Mouse (Mus musculus) kidney, adult 8-10 months (tissue): ENCODE results near the gene Hist1h2bg.
"Not testable (repeated sequence)": the region's sequence is repeated elsewhere in the genome, so short reads cannot be mapped to it uniquely, and the experiment has no call there.

Experiments used
- DNase-seq, 2 experiments: peaks; one replicate each; pipeline ENCODE4 v3.0.0; 2022

The Hist1h2bg gene

DNA sequence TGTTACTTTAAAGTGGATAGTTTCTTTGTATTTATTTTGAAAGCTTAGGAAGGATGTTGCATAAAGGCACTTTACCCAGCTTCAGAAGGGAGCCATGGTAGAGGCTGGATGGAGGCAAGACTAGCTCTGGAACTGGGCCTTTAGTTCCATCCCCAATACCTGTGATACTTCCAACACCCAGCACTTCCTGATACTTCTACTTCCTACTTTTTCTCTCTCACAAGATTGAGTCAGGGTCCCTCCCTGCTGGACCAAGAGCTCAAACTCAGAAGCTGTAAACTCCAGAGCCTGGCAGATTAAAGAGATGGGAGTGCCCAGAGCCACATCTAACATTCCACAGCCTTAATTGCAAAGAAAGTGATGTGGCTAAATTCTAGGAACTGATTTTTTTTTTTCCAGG is 13.1 kb downstream of the Hist1h2bg start:
- no peak for DNase-seq

DNA sequence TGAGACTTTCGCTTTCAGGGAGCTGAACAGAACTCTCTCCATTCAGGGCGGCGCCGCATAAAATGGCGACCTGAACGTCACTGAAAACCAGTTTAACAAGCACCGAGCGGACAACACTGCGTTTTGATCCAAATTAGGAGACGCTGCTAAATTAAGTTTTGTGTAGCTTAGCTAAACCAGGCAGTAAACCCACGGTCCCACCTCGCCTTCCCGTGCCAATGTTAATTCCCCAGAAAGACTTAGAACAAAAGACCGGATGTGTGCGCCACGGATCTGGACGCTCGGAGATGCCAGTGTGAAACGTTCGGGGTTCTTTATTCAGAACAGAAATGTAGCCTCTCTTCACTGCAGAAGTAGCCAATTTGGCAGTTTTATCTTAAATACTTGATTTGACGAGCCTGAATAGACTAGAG is 13.8 kb downstream of the Hist1h2bg start:
- peak; percentile 54 to 60 for DNase-seq

DNA sequence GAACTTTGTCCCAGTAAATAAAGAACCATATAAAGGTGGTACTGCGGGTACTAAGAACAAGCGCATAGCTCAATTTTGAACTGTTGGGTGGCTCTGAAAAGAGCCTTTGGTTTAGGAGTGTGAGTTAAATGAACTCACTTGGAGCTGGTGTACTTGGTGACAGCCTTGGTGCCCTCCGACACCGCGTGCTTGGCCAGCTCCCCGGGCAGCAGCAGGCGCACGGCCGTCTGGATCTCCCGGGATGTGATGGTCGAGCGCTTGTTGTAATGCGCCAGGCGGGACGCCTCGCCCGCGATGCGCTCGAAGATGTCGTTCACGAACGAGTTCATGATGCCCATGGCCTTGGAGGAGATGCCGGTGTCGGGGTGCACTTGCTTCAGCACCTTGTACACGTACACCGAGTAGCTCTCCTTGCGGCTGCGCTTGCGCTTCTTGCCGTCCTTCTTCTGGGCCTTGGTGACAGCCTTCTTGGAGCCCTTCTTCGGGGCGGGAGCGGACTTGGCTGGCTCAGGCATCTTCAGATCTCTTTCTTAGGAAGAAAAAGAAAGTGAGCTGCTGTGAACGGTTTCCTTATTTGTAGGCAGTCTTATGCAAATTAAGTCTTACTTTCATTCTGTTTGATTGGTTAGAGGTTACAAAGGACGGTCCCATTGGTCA is 14.4 kb downstream of the Hist1h2bg start:
- DNase-seq: peak; percentile 46 to 79

DNA sequence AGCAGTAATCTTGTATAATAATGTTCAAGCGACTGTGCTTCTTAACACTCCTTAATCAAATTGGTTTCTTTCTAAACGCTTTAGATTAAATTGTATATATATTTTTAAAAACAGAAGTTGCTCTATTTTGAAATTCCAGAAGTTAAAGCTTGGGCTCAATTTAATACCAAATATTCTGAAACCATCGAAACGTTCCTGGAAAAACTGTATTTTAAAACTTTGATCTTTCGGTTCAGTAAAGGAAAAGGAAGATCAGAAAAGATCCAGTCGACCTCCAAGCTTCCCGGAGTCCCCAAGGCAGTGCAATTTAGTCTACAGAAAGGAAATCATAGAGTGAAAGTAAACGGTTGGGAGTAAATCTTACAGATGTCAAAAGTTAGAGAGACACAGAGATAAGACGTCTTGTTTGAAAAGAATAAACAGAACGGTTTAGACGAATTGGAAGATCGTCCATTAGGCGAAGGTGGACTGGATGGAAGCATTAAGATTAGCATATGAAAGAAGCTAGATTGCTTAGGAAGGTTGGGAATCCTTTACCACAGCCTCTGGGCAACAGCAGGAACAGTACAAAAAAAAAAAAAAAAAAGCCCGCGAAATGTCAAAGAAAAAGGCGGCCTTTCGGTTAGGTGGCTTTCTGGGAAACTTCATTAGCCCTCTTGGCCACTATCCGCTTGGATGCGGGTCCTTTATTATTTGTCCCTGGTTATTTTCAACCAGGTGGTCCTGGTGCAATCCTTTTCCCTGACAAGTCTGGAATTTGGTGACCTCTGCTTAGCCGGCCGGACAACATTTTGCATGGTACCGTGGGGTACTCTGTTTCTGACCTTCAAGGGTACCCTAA is 15.1 kb downstream of the Hist1h2bg start:
- no peak for DNase-seq

DNA sequence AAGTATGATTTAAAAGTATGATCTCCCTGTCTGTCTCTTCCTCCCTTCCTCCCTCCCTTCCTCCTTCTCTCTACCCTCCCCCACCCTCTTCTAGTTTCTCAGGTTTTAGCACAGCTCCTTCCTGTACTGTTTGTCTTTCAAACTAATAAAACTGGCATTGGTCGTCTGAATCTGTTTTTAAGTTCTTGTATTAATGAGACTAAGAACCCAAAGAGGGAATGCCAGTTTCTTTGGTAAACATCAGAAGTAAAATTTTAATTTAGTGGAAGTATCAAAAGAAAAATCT is 15.7 kb downstream of the Hist1h2bg start:
- DNase-seq: no peak

DNA sequence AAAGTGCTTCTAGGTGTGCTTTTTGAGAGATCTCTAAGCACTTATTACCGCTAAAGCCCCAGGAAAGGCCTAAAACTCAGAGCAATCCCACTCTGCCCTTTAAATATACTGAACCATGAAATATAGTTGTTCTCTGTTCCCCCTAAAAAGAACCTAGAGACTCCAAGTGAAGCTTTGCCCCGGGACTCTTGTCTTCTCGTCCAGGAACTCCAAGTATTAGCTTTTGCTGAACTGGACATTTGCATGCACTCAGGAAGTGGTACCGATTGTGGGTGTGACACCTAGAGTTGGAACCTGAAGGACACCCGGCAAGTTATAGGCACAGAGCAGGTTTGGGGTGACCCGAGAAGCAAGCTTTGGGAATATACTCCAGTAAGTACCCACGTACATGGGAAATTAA is 20.0 kb downstream of the Hist1h2bg start:
- DNase-seq: no peak

DNA sequence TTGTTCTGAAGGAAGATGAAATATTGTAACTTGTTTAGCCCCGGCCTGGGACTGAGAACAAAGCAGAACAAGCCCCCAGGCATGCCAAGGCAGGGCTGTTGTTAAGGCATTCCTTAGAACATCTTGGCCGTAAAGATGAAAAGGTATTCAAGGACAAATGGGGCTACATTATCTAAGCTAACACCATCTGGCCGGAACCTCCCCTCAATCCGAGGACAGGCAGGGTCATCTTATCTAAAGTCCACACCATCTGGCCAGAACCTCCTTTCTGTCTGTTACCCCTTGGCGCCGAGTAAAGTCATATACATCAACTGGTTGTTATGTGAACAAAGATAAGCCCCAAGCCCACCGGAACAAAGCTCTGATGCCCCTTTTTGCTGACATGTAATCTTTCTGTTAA is 20.7 kb downstream of the Hist1h2bg start:
- DNase-seq: not testable (repeated sequence)

DNA sequence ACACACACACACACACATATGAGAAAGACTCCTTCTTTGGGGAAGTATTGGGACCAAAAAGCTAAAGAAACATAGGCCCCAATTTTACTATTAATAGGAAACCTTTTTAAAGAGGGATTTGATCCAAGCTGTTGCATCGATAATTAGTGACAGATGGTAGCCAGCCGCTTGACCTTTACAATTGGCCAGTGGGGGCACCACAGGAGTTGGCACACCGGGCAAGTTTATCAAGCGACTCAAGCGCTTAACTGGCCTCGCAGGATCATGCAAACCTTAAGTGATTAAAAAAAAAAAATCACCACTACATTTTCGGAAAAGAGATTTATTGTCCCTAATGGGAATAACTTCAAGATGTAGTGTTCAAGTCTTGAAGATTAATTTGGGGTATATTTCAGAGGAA is 21.4 kb downstream of the Hist1h2bg start:
- no peak for DNase-seq

DNA sequence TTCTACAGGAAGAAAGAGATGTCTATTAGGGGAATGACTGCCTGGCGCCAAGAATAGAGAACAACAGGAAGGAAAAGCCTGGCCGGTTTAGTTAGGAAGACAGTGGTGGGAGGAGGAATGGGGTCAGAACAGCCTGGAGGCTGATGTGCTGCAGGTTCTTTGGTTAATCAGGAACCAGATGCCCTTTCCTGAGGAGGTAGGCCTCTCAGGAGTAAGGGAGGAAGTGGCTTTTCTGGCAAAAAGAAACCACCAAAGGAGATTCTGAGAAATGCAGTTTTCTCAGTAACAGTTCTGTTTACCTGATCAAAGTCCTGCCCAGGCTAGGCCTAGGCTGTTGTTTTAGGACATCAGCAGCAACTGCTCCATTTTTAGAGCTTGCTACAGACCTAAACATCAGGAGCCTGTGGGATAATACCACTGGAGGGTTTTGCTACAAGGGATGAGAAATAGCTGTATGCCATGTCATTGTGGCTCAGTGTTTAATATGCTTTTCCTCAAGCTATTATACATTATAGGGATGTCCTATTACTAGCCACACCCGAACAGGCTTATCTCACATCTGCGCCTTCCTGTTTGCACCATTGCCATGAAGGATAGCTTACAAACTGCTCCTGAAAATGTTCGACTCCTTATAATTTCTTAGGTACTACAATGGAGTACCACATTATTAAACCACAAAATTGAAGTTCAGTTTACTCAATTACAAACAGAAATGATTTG is 22.0 kb downstream of the Hist1h2bg start:
- DNase-seq: peak in 1 of 2 experiments; percentile 29

DNA sequence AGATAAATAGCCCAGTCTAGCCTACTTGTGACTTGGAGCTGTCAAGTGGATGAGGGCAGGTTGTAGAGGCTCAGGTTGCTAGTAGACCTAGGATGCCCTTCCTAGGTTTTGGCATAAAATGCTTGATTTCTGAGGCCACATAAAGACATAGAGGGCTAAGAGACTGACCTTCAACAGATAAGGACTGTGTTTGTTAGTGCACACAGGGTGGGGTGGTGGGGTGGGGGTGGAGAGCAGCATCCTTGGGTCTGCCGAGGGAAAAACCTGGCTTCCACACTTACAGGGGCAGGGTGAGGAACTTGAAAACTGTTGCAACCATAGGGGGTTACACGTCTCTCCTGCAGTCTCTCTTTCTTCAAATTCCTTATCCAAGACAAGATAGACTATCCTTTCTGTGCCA is 24.0 kb downstream of the Hist1h2bg start:
- DNase-seq: no peak

DNA sequence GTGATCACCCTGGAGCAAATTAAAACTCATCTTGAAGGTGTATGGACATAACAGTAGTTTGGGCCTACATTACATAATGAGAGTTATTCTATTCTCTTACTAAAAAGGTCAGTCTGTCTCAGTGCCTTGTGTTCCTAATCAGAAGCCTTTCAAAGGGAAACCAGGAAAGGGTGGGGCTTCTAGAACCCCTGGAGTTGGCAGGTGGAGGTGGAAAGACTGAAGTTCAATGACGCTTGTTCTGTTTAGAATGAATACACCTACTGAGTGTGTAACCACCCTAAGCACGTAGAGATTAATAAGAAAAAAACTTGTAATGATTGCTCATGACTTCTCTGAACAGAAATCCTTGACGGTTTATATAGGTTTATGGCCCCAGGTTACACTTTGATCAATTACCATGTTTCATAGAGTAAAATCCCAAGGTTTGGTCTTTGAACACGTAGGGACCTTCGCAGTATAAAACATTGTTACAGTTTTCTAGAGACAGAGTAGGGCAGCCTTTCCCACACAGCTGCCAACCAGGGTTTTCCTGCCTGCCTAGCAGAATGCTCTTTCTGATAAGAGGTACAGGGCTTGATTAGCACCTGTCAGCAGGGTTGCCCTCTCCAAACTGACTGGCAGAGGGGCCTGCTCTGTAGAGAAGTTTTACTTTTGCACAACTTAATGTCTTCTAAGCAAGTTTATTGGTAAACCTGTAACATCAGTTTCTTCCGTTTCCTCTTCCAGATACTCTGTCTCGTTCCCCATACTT is 24.6 kb downstream of the Hist1h2bg start:
- no peak for DNase-seq

DNA sequence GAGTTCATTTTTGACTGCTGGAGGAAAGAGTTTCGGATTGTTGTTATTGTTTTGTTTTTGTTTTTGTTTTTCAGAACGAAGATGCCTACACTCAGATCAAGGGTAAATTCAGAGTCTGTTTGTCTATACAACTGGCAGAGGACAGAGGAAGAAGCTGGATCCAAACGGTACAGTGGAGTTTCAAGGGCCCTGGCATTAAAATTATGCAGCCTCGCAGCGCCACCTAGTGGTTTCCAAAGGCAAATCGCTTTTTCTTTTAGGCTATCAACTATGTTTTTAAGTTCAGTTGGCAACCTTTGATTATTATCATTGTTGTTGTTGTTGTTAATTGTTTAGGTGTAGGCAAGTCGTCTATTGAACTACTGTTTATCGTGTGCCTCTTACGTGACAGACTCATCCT is 26.8 kb downstream of the Hist1h2bg start:
- DNase-seq: peak; percentile 47 to 76

DNA sequence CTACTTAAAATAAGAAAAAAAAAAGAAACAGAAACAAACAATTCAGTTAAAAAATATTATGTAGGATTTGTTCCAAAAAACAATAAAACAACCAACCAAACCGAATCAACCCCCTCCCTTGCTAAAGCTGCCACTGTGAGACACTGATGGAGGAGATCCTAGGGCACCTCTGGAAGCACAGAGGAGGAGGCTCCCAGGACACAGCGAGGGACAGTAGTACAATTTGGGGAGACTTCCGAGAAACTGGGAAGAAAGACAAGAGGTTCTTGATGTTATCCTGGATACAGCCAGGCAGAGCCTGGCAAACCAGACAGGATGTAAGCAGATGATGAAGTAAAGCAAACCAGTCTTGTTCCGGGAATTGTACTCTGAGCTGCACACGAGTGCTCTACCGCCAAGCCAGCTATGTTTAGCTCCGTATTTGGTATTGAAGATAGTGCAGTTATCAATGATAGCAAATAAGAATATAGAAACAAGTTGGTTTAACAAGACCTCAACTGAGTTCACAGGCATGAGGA is 32.0 kb downstream of the Hist1h2bg start:
- no peak for DNase-seq

DNA sequence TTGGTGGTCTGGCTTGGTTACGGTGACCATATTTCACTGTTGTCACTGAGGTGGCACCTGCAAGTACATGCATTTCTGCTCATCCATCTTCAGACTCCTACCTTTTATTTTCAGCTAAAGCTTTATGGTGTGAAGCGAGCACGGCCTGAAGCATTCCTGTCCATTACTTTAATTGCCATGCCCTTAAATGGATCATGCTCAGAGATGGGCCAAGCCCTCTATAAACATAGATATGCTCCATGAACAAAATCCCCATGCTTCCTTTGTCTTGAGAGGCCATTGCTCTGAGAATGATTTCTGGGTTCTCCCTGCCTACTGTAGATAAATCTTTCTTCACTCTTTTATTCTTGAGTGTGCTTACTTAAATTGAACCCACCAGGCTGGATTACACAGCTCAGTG is 33.3 kb downstream of the Hist1h2bg start:
- no peak for DNase-seq

DNA sequence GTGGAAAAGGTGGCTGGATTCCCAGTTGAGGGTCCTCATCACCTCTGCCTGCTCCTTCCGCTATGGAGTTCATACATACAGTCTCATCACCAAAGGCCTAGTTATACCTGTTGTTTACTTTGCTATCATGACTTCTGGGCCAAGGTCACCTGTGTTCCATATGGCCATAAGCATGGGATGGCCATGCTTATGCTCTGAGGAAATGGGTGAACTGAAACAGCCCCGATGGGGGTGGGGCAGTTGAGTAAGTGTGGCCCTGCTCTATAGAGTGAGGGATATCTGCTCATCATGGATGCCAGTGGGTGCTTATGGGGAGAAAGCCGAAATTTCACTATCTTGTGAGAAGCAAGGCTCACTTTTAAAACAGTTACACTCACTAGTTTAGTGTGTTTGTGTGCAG is 33.9 kb downstream of the Hist1h2bg start:
- no peak for DNase-seq

DNA sequence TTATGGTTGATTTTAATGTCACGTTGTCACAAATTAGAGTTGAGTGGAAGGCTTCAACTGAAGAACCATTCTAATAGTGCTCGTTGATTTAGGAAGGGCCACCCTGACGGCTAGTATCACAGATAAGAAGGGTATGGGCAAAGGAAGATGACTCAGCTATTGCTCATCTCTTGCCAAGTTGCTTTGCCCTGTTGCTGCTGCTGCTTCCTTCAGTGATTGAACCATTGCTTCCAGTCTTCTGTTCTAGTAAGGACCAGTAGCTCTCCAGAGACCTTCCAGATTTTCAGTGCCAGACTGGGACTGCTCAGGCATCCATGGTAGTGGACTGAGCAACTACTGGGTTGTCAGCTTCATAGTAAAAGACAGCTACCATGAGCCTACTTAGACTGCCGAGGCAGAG is 38.0 kb downstream of the Hist1h2bg start:
- no peak for DNase-seq

DNA sequence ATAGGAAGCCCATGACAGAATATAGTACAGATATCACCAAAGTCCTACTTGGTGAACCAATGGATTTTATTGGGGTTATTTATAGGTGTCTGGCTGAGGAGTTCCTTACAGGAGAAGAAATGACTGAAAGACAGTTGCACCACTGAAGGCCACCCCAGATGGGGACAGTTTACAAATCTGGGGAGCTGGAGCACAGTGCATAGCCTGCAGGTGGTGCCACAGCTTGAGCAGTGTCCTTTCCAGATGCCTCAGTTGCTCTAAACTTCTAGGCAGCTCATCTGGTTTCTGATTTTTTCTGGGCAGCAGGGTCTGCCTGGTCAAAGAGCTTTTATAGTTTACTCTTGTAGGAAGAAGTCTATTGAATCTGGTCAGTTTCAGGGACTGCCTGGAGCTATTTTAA is 38.6 kb downstream of the Hist1h2bg start:
- no peak for DNase-seq

DNA sequence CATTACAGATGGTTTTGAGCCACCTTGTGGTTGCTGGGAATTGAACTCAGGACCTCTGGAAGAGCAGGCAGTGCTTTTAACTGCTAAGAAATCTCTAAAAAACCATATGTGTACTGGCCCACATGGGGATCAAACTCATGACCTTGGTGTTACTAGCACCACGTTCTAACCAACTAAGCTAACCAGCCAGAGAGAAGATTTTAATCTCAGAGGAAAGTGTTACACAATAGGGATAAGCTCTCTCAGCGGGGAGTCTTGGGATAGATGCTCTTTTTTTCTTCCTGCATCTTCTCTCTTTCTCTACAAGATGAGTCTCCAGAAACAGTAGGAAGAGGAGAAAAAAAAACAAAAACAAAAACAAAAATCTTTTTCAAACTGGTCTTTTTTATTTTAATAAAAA is 39.2 kb downstream of the Hist1h2bg start:
- DNase-seq: no peak

DNA sequence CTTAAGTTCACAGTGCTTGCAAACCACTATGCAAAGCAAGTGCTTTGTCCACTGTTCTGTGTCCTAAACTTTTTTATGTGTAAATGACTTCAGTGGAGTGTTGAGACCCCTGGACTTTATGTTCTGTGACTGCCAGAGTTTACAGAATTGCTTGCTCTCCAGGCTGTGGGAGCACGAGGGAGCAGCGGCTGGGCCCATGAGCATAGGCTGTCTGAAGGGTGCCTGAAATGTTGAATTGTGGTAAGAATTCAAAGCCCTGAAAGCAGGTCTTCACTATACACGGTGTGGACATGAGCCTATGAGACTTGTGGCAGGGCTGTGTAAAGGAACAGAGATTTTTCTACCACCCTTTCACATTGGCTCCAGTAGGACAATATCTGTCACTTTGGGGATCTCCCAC is 40.4 kb downstream of the Hist1h2bg start:
- no peak for DNase-seq

DNA sequence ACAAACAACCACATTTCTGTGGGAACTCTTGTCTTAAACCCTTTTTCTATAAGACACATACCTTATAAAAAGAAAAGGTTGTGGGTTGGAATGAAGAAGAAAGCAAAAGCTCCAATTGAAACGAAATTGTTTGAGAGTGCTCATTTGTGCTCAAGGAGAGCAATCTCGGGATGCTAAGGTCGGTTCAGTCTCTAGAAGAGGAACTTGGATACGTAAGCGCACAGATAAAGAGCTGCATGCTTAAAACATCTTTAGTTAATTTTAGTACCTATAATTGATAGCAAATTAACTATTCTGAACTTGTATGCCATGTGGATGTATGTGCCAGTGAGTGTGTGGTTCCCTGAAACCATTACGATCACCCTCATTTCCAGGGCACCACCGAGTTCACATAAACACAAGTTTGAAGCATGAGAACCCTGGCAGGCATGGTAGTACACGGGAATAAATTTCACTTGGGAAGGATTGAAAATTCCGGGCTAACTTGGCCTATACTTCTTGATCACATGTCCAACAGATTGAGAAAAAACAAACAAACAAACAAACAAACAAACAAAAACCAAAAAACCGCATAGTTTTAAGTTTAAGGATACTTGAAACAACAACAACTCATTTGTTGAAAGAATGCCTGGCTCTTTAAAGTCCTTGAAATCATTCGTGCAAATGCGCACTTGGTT is 49.0 kb downstream of the Hist1h2bg start:
- DNase-seq: no peak

DNA sequence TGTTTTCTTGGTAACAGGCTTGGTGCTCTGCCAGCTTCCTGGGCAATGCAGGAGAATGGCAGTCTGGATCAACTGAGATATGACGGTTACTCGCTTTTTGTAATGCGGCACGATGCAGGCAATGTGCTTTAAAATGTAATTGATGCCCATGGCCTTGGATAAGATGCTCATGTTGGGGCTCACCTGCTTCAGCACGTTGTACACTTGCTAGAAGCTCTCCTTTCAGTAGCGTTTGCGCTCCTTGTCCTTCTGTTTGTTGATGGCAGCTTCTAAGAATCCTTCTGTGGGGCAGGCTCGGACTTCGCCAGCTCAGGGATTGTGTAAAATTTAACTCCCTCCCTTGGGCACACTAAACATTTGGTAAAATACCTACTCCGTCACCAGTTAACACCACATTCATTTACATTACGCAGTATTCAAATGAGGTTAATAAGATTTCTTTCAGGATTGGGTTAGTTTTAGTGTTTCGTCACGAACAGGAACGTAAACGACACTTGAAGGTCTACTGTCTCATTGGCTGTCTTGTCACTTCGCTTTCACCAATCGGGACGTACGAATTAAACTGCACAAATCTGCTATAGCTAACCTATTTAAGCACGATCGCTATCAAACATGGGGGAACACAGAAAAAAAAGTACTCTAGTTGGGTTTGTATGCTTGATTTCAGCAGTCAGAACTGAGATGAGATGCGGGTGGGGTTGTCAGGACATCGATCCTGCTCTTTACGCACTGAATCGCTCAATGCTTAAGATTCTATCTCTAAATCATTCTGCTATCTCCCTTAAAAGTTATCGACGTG is 49.7 kb downstream of the Hist1h2bg start, which contains the start of gene Hist1h2be:
Gene Hist1h2be (minus strand): TSS at position 392 of the 799 bp plus-strand sequence.
- peak; percentile 59 to 82 for DNase-seq
